Mouse (Mus musculus) thymus, adult 2 months (tissue): Measurements from ENCODE around the gene Coq8b. TPM values are rescaled to one million over a fixed set of nuclear protein-coding genes. Genes with fewer than 3 reads are reported as not detected.
A peak's percentile ranks its signal among the peaks of the same experiment; 100 is the strongest.

Source experiments
- DNase-seq: peaks from one replicate; pipeline ENCODE4 v3.0.0; 2021
- H3K27ac ChIP-seq: fragments of 200-500 bp; 2 replicates; pipeline ENCODE4 v1.5.1; 2012; ENCODE audit warnings: low read length, control low read depth; ENCODE audit not compliant: control insufficient read depth, insufficient read depth
- H3K27me3 ChIP-seq: fragments of 200-500 bp; 2 replicates; pipeline ENCODE4 v1.6.1; 2012; ENCODE audit warnings: mild to moderate bottlenecking, low read length, moderate library complexity, mixed read lengths; ENCODE audit not compliant: control insufficient read depth, insufficient read depth
- H3K36me3 ChIP-seq: fragments of 200-500 bp; 2 replicates; pipeline ENCODE4 v1.6.1; 2012; ENCODE audit warnings: mild to moderate bottlenecking, low read length, moderate library complexity; ENCODE audit not compliant: control insufficient read depth, insufficient read depth
- H3K4me1 ChIP-seq: fragments of 200-500 bp; replicated peaks from 2 replicates; pipeline ENCODE4 v1.6.1; 2012; ENCODE audit warnings: low read length; ENCODE audit not compliant: control insufficient read depth, insufficient read depth
- H3K4me3 ChIP-seq: fragments of 200-500 bp; 2 replicates; pipeline ENCODE4 v1.5.1; 2012; ENCODE audit warnings: mild to moderate bottlenecking, low read length, control low read depth, moderate library complexity; ENCODE audit not compliant: control insufficient read depth, insufficient read depth
- CTCF ChIP-seq: fragments of 200-500 bp; IDR thresholded peaks from 2 replicates; pipeline ENCODE4 v1.5.1; 2012; ENCODE audit warnings: mild to moderate bottlenecking, control low read depth, low read length, moderate library complexity, borderline replicate concordance; ENCODE audit not compliant: control insufficient read depth, poor library complexity, insufficient read depth; ENCODE audit errors: extremely low read depth
- POLR2A ChIP-seq: fragments of 200-500 bp; IDR thresholded peaks from 2 replicates; pipeline ENCODE4 v1.6.1; 2012; ENCODE audit warnings: mild to moderate bottlenecking, low read length, control low read depth, moderate library complexity; ENCODE audit not compliant: control insufficient read depth, poor library complexity, insufficient read depth; ENCODE audit errors: extremely low read depth
- WGBS: fragments of 180-500 bp; shearing (Covaris S2); methylation state at CpG from one replicate; pipeline ENCODE4 v1.1.7; 2018; 5-methylcytosine and 5-hydroxymethylcytosine counted together
- polyA plus RNA-seq: library from polyadenylated mRNA; depleted of rRNA; stranded (reverse); fragments of >200 nt; gene quantifications from 2 replicates; pipeline ENCODE4 v1.2.3, GENCODE M21; 2012

The Coq8b gene
- polyA plus RNA-seq, 1 experiment: 57.8 TPM

DNA sequence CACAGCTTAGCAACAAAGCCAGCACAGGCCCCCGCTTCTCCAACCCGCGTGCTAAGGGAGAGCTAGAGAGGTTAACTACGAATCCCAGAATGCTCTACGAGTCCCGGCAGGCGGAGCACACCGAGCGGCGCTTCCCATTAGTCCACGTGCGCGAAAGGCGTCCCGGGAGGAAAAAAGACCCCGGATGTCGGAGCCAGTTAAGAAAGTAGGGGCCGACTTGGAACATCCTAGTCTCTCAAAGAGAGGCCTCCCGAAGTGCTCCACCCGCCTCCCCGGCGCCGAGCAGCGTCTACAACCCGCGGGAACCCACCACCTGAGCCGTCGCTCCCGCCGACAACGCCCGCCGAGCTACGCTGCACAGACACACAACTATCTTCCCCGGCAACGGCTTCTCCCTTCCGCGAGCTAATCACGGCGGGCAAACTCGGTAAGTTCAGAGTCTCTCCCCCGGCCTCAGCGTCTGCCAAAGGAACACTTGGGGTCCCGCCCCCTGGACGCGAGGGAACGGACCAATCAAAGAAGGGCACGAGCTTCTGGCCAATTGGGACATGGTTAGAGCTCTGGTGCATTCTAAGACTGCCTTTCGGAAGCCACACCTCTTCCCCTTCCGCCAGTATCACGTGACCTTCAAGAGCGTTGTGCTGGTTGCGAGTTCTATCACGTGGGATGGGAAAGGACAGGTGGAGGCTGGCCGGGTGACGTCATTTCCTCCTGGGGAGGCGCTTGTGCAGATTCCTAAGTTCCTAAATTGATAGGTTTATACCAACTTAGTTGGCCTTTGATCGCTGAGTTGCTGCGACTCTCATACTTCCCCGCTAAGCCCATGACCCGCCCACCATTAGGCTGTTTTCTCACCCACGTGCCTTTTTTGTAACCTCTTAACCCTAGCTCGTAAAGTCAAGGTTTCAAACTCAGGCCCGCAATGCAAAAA, 36.9 kb upstream of the Coq8b start, which contains the start of the genes BC024978 and Snrpa:
TSS of gene BC024978 (plus strand) at position 101 of the 931 bp plus-strand sequence.
TSS of gene Snrpa (minus strand) at position 591 of the 931 bp plus-strand sequence.
- H3K4me1 ChIP-seq: peaks cover 7% of the 10 kb centered on the region
- H3K4me3 ChIP-seq: peak within 1 kb of the TSS; percentile 78
- under 1% methylated on average over 64 of the region's 64 CpGs for WGBS
- peak within 1 kb of the TSS; percentile 83 for H3K27ac ChIP-seq
- H3K27me3 ChIP-seq: no peaks in the 10 kb centered on the region
- peak; percentile 95 for DNase-seq
- TF ChIP-seq CTCF: 0 out of 2 replicates have a peak, but pooled peaks have one; percentile 39
- TF ChIP-seq POLR2A: peak; percentile 60
- peaks cover 19% of the 10 kb centered on the region for H3K36me3 ChIP-seq

DNA sequence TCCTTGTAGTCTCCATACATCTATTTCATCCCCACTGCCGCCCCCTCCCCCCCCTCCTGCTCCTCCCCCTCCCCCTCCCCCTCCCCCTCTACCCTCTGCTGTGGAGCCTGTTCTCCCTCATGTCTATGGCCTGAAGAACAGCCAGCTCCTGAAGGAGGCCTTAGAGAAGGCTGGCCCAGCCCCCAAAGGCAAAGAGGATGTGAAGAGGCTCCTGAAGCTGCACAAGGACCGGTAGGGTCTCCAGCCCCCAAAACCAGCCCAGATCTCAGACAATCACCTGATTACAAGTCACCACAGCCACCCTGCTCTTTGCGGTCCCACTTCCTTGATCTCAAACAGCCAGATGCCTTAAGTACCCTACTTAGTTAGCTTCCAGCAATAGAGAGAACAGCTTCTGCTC, 35.7 kb upstream of the Coq8b start:
- no peaks in the 10 kb centered on the region for H3K27me3 ChIP-seq
- DNase-seq: no peak
- peaks cover 8% of the 10 kb centered on the region for H3K36me3 ChIP-seq
- H3K4me1 ChIP-seq: peaks cover 7% of the 10 kb centered on the region
- TF ChIP-seq CTCF (no peak), POLR2A (no peak)
- 80% methylated on average over 3 of the region's 3 CpGs for WGBS
- H3K27ac ChIP-seq: no peak overlapping the region
- H3K4me3 ChIP-seq: no peak overlapping the region

DNA sequence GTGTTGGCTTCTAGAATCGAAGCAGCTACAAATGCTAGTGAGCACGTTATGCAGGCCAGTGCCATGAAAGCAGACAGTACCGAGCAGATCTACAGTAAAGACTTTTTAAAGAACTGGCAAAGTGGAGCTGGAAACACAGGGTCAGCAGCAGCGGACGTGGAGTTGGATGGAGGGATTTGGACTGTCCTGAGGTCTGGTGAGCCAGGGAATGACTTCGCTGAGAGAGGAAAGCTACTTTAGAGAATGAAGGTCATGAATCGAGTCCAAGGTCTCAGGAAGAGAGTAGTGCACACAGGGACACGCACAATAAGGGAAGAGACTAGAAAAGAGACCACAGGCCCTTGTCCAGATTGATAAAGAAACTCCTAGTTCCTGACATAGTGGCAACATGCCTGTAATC, 35.2 kb upstream of the Coq8b start:
- H3K36me3 ChIP-seq: peaks cover 6% of the 10 kb centered on the region
- H3K27ac ChIP-seq: no peak overlapping the region
- DNase-seq: no peak
- no peak for TF ChIP-seq CTCF
- no peak for TF ChIP-seq POLR2A
- no peaks in the 10 kb centered on the region for H3K27me3 ChIP-seq
- H3K4me1 ChIP-seq: peaks cover 7% of the 10 kb centered on the region
- WGBS: 95% methylated on average over 8 of the region's 8 CpGs
- H3K4me3 ChIP-seq: no peak overlapping the region

DNA sequence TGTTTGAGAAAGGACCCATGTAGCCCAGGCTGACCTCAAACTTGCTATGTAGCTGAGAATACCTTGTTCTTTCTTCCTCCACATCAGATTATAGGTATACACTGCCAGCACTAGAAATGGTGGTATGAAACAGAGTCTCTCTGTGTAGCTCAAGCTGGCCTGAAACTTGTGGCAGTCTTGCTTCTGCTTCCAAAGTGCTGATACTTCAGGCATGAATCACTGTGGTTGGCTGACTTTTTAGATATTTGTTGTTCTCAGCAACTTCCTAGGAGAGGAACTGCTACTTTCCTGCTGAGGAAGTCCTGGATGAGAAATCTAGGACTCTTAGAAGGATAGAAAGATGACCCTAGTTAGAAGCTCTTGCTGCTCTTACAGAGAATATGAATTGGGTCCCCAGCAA, 34.5 kb upstream of the Coq8b start:
- TF ChIP-seq CTCF (no peak), POLR2A (no peak)
- no peak for DNase-seq
- peaks cover 7% of the 10 kb centered on the region for H3K4me1 ChIP-seq
- H3K27me3 ChIP-seq: no peaks in the 10 kb centered on the region
- no peak overlapping the region for H3K4me3 ChIP-seq
- 0 out of 2 replicates have a peak, but pooled peaks cover 4% of the 10 kb centered on the region for H3K36me3 ChIP-seq
- no peak overlapping the region for H3K27ac ChIP-seq

DNA sequence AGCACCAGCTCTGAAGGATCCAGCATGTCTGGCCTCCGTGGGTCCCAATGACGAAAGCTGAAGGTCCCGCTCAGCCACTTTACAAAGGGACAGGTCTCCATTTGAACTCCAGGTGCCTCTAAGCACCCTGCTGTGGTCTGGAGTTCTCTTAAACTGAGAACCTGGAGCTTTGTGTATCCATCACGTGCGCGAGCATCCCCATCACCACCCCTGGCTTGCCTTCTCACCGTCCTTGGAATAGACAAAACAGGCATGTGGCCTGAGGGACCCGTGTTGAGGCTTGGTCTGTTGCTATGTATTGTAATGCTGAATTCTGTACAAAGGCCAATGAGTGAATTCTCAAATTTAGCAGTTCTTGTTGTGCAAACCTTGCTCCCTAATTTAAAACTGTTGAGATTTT, 34.0 kb upstream of the Coq8b start:
- 95% methylated on average over 8 of the region's 8 CpGs for WGBS

DNA sequence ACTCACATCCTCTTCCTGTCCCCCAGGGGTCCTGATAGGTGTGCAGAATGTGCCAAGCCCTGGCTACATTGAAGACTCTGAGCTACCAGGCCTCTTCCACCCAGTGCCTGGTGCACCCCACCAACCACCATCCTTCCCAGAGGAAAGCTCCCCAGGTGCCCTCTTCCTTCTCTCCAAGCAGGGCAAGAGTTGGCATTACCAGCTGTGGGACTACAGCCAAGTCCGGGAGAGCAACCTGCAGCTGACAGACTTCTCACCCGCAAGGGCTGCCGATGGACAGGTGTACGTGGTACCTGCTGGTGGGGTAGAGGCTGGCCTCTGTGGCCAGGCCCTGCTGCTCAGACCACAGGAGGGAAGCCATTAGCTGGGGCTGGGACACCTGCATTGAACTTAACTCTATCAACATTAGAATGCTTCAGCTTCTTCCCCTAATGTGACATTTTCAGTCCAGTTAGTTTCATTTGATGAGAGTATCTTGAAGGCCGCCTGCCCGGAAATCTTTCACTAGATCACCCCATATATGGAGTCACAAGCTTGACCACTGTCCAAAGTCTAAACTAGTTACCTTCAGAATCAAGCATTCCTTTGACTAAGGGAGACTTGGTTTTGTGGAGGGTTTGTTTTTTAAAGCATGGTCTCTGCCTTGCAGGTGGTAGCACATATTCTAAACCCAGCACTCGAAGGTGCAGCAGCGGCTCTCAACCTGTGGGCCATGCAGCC, 28.9 kb upstream of the Coq8b start:
- 96% methylated on average over 8 of the region's 8 CpGs for WGBS
- H3K27me3 ChIP-seq: no peaks in the 10 kb centered on the region
- H3K4me1 ChIP-seq: no peaks in the 10 kb centered on the region
- TF ChIP-seq POLR2A: no peak
- no peak for TF ChIP-seq CTCF
- no peak overlapping the region for H3K4me3 ChIP-seq
- no peak overlapping the region for H3K27ac ChIP-seq
- no peak for DNase-seq
- H3K36me3 ChIP-seq: peaks cover 16% of the 10 kb centered on the region; the same call in 1 of the 2 replicates

More for the DNA sequence above, 34.0 kb upstream of the Coq8b start:
- H3K27me3 ChIP-seq: no peaks in the 10 kb centered on the region
- 0 out of 2 replicates have a peak, but pooled peaks cover 4% of the 10 kb centered on the region for H3K36me3 ChIP-seq
- no peak overlapping the region for H3K27ac ChIP-seq
- no peak for TF ChIP-seq CTCF
- no peak for TF ChIP-seq POLR2A
- peaks cover 7% of the 10 kb centered on the region for H3K4me1 ChIP-seq
- no peak overlapping the region for H3K4me3 ChIP-seq
- DNase-seq: no peak
